Mouse (Mus musculus) myocyte (in vitro differentiated cells): ENCODE measurements around the gene Gba2. TPM values are rescaled to one million over a fixed set of nuclear protein-coding genes. Genes with fewer than 3 reads are reported as not detected.

Experiments used
- H3K27me3 ChIP-seq: one replicate; pipeline ENCODE4 v1.6.1; 2011; ENCODE audit not compliant: control insufficient read depth, insufficient read depth, insufficient read length
- H3K36me3 ChIP-seq: one replicate; pipeline ENCODE4 v1.6.1; 2011; ENCODE audit not compliant: control insufficient read depth, insufficient read depth
- H3K4me2 ChIP-seq: one replicate; pipeline ENCODE4 v1.6.1; 2011; ENCODE audit warnings: low read depth, control low read depth
- H3K4me3 ChIP-seq: one replicate; pipeline ENCODE4 v1.5.1; 2011; ENCODE audit warnings: mild to moderate bottlenecking, control low read depth, moderate library complexity
- H3K79me2 ChIP-seq: one replicate; pipeline ENCODE4 v1.6.1; 2011; ENCODE audit not compliant: control insufficient read depth, insufficient read depth
- H3ac ChIP-seq: one replicate; pipeline ENCODE4 v1.6.1; 2011; ENCODE audit not compliant: control insufficient read depth, insufficient read length
- CEBPB ChIP-seq: IDR thresholded peaks from 2 replicates; pipeline ENCODE4 v1.6.1; 2011; ENCODE audit warnings: mild to moderate bottlenecking, moderate library complexity; ENCODE audit not compliant: poor library complexity, insufficient read depth, severe bottlenecking
- E2F4 ChIP-seq: IDR thresholded peaks from one replicate; pipeline ENCODE4 v1.6.1; 2011; ENCODE audit warnings: mild to moderate bottlenecking, control low read depth, moderate library complexity; ENCODE audit not compliant: insufficient read depth
- MAX ChIP-seq: IDR thresholded peaks from one replicate; pipeline ENCODE4 v1.6.1; 2011; ENCODE audit warnings: low read depth, mild to moderate bottlenecking, control low read depth
- MYOD1 ChIP-seq, 3 experiments: IDR thresholded peaks; one replicate each; pipeline ENCODE4 v1.6.1; 2011; ENCODE audit warnings: control low read depth in 2 of 3, low read depth in 2 of 3, mild to moderate bottlenecking in 2 of 3, moderate library complexity in 1 of 3; ENCODE audit not compliant: insufficient read length in 2 of 3, control insufficient read depth in 1 of 3
- MYOG ChIP-seq, 3 experiments: IDR thresholded peaks; one replicate each; pipeline ENCODE4 v1.6.1; 2011; ENCODE audit warnings: control low read depth in 2 of 3, low read depth in 2 of 3, mild to moderate bottlenecking in 2 of 3; ENCODE audit not compliant: insufficient read length in 2 of 3, control insufficient read depth in 1 of 3, insufficient read depth in 1 of 3
- POLR2A ChIP-seq: IDR thresholded peaks from one replicate; pipeline ENCODE4 v1.6.1; 2011; ENCODE audit warnings: low read depth, mild to moderate bottlenecking, control low read depth, moderate library complexity; ENCODE audit not compliant: insufficient read length
- POLR2AphosphoS2 ChIP-seq: IDR thresholded peaks from one replicate; pipeline ENCODE4 v1.6.1; 2011; ENCODE audit warnings: low read depth, control low read depth; ENCODE audit not compliant: insufficient read length
- REST ChIP-seq: IDR thresholded peaks from one replicate; pipeline ENCODE4 v1.6.1; 2011; ENCODE audit warnings: mild to moderate bottlenecking, control low read depth, moderate library complexity; ENCODE audit not compliant: insufficient read depth, insufficient read length
- SRF ChIP-seq: IDR thresholded peaks from one replicate; pipeline ENCODE4 v1.6.1; 2011; ENCODE audit warnings: low read depth; ENCODE audit not compliant: control insufficient read depth, insufficient read length
- TCF12 ChIP-seq: IDR thresholded peaks from one replicate; pipeline ENCODE4 v1.6.1; 2011; ENCODE audit warnings: mild to moderate bottlenecking, control low read depth; ENCODE audit not compliant: poor library complexity, insufficient read depth, severe bottlenecking
- TCF3 ChIP-seq: IDR thresholded peaks from one replicate; pipeline ENCODE4 v1.6.1; 2011; ENCODE audit warnings: low read depth, control low read depth; ENCODE audit not compliant: insufficient read length
- USF1 ChIP-seq: IDR thresholded peaks from one replicate; pipeline ENCODE4 v1.6.1; 2011; ENCODE audit warnings: low read depth, mild to moderate bottlenecking, control low read depth, moderate library complexity
- polyA plus RNA-seq: library from polyadenylated mRNA; unstranded; fragments of >200 nt; fragmentation: generic; extraction: Trizol; gene quantifications from one replicate; pipeline ENCODE4 v1.2.1, GENCODE M21; 2012; ENCODE audit warnings: missing spikeins

The Gba2 gene
- polyA plus RNA-seq, 1 experiment = 5.9 TPM

GRCm38 (mm10) chr4:43530581-43530980 lies 48.1 kb downstream of the Gba2 start:
- H3K79me2 ChIP-seq = no peaks in the 10 kb centered on the region
- H3ac ChIP-seq = no peak overlapping the region
- no peaks in the 10 kb centered on the region for H3K27me3 ChIP-seq
- peaks cover 46% of the 10 kb centered on the region for H3K36me3 ChIP-seq
- no peak overlapping the region for H3K4me2 ChIP-seq
- no peak overlapping the region for H3K4me3 ChIP-seq
- peak; percentile 67 for TF ChIP-seq POLR2AphosphoS2
- TF ChIP-seq E2F4 = no peak

DNA sequence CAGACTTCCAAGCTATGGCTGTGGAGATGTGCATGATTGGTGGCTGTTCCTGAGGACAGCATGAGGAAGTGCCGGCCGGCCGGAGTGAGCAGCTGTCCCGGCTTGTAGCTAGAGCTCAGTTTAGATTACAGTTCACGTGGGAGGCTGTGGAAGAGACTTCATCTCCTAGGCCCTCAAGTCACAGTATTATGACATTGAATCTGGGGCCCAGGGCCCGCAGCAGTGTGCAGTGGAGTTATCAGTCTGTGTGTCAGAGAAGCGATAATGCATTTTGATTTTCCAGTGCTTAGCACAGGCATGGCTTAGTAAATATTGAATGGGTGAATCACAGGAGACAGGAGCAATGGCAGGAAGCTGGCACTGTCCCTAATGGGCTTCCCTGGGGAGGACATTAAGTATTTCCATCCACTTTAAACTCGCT lies 48.6 kb downstream of the Gba2 start:
- H3ac ChIP-seq = no peak overlapping the region
- no peak overlapping the region for H3K4me3 ChIP-seq
- no peak overlapping the region for H3K4me2 ChIP-seq
- no peaks in the 10 kb centered on the region for H3K79me2 ChIP-seq
- TF ChIP-seq POLR2AphosphoS2 (peak; percentile 73), TCF12 (no peak), REST (no peak), POLR2A (no peak), CEBPB (no peak), MYOG (IDR thresholded peaks at IDR 0.05; ENCODE audit: control insufficient read depth in 1 of 3, insufficient read depth in 1 of 3, insufficient read length in 2 of 3, low read depth in 2 of 3) (peak; percentile 56 to 72 (median 70)), SRF (no peak), E2F4 (no peak), TCF3 (no peak), MYOD1 (IDR thresholded peaks at IDR 0.05; ENCODE audit: control insufficient read depth in 1 of 3, insufficient read length in 2 of 3, low read depth in 2 of 3) (peak; percentile 61 to 82 (median 68)), MAX (no peak), USF1 (no peak)
- peaks cover 41% of the 10 kb centered on the region for H3K36me3 ChIP-seq
- no peaks in the 10 kb centered on the region for H3K27me3 ChIP-seq

GRCm38 (mm10) chr4:43528487-43528886 lies 50.2 kb downstream of the Gba2 start:
- H3ac ChIP-seq = no peak overlapping the region
- no peak overlapping the region for H3K4me2 ChIP-seq
- H3K4me3 ChIP-seq = no peak overlapping the region
- TF ChIP-seq POLR2A = no peak
- H3K79me2 ChIP-seq = no peaks in the 10 kb centered on the region
- H3K27me3 ChIP-seq = no peaks in the 10 kb centered on the region
- peaks cover 25% of the 10 kb centered on the region for H3K36me3 ChIP-seq

- TF ChIP-seq POLR2A (no peak), USF1 (no peak), TCF3 (no peak), MAX (no peak), MYOG (IDR thresholded peaks at IDR 0.05; ENCODE audit: control insufficient read depth in 1 of 3, insufficient read depth in 1 of 3, insufficient read length in 2 of 3, low read depth in 2 of 3) (no peak), REST (no peak), SRF (no peak), MYOD1 (IDR thresholded peaks at IDR 0.05; ENCODE audit: control insufficient read depth in 1 of 3, insufficient read length in 2 of 3, low read depth in 2 of 3) (no peak), E2F4 (no peak), POLR2AphosphoS2 (no peak)
- Histone ChIP-seq H3K27me3 (no peaks in the 10 kb centered on the region), H3ac (no peak overlapping the region), H3K4me2 (no peak overlapping the region), H3K36me3 (peaks cover 20% of the 10 kb centered on the region), H3K4me3 (no peak overlapping the region), H3K79me2 (no peaks in the 10 kb centered on the region)
Measured at GRCm38 (mm10) chr4:43527880-43528279, 50.8 kb downstream of the Gba2 start.

DNA sequence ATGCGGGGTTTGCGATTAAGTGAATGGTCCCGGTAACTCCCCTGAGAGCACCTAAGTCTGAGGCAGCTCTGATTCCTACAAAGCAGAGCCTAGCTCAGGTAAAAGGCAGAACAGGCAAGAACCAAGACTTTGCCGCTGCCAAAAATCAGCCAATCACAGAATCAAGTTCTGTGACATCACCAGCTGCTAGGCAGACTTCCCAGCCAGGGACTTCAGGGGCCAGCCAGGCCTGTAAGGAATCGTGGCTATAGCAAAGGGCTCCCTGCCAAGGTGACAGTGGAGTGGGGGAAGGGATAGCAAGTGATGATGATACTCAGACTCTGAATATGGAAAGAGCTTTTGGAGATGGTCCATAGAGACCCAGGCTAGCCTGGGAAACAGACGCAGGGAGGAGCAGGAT lies 58.7 kb downstream of the Gba2 start:
- peaks cover 37% of the 10 kb centered on the region for H3K36me3 ChIP-seq
- no peak overlapping the region for H3ac ChIP-seq
- H3K4me3 ChIP-seq = peak overlapping the region; percentile 86
- no peaks in the 10 kb centered on the region for H3K27me3 ChIP-seq
- TF ChIP-seq POLR2A (peak; percentile 46), MAX (no peak), CEBPB (no peak), USF1 (no peak), TCF3 (no peak), SRF (no peak), REST (no peak), MYOD1 (IDR thresholded peaks at IDR 0.05; ENCODE audit: control insufficient read depth in 1 of 3, insufficient read length in 2 of 3, low read depth in 2 of 3) (peak in 1 of 3 experiments; percentile 20), E2F4 (no peak), POLR2AphosphoS2 (peak; percentile 46)
- H3K4me2 ChIP-seq = peak overlapping the region; percentile 90
- H3K79me2 ChIP-seq = peaks cover 26% of the 10 kb centered on the region

DNA sequence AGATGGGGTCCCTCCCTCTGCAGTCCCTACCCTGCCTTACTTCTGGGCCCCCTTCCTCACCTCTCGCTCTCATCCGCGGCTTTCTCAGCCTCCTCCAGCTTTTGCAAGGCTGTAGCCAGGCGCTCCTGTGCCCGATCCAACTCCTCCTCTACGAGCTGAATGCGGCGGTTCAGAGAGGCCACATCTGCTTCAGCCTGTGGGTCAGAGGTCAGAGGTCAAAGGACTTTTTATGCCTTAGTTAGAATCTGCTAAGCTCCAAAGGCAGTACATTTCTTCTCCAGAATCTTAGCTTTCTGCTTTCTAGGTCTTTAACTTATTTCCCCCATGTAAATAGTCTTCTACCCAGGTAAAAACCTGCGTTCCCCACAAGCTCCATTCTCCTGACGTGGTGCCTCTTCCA lies 59.1 kb downstream of the Gba2 start:
- Histone ChIP-seq H3ac (no peak overlapping the region), H3K4me3 (peak overlapping the region; percentile 86), H3K4me2 (peak overlapping the region; percentile 90), H3K79me2 (peaks cover 26% of the 10 kb centered on the region), H3K36me3 (peaks cover 41% of the 10 kb centered on the region), H3K27me3 (no peaks in the 10 kb centered on the region)
- TF ChIP-seq MYOD1 (IDR thresholded peaks at IDR 0.05; ENCODE audit: control insufficient read depth in 1 of 3, insufficient read length in 2 of 3, low read depth in 2 of 3) = no peak
- no peak for TF ChIP-seq TCF12
- TF ChIP-seq MYOG (IDR thresholded peaks at IDR 0.05; ENCODE audit: control insufficient read depth in 1 of 3, insufficient read depth in 1 of 3, insufficient read length in 2 of 3, low read depth in 2 of 3) = no peak
- TF ChIP-seq REST = no peak
- TF ChIP-seq TCF3 = no peak
- no peak for TF ChIP-seq POLR2AphosphoS2
- TF ChIP-seq POLR2A = no peak
- no peak for TF ChIP-seq USF1
- no peak for TF ChIP-seq CEBPB
- no peak for TF ChIP-seq MAX
- TF ChIP-seq SRF = no peak
- TF ChIP-seq E2F4 = no peak
